Mouse (Mus musculus) layer of hippocampus, adult 9-11 months (tissue): ENCODE measurements around the gene Olfr1390.
"Not testable (repeated sequence)": the region's sequence is repeated elsewhere in the genome, so short reads cannot be mapped to it uniquely, and the experiment has no call there.

Source experiments
- DNase-seq: peaks from one replicate; pipeline ENCODE4 v3.0.0; 2022

The Olfr1390 gene

DNA sequence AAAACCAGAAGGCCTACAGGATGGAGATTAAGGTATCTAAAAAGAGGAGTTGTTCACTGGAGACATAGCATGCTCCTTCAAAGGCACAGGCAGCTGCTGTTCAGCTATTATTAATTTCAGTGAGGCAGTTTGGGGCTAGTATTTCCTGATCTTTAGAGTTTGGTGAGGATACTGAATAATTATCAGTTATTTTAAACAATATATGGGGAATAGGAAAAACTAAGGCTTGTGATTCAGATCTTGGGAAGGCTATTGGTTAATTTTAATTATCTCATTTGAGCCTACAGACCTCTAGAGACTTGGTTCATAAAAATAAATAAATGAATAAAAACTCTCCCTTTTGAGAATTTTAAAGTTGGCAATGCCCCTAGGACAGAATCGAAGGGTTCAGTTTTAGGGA is at the start of gene Olfr1390:
TSS of gene Olfr1390 (plus strand) at position 301 of the 400 bp plus-strand sequence.
- no peak for DNase-seq

DNA sequence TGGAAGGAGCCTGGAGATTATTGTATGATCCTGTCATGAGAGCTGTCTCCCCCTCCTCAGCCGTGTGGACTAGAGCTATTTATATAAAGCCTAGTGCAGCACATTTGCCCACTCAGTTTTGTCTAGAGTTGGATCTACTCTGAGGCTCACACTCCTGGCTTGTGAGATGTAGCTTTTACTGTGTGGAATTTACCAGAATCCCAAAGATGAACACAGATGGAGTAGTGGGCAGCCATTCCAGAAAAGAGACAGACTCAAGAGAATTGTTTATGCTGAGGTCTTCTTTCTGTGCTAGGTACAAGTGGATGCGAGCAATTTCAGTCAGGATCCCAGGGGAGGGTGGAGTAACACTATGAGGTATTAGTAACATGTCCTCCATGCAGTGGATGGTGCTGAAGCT is 47.7 kb upstream of the Olfr1390 start:
- DNase-seq, result no peak

DNA sequence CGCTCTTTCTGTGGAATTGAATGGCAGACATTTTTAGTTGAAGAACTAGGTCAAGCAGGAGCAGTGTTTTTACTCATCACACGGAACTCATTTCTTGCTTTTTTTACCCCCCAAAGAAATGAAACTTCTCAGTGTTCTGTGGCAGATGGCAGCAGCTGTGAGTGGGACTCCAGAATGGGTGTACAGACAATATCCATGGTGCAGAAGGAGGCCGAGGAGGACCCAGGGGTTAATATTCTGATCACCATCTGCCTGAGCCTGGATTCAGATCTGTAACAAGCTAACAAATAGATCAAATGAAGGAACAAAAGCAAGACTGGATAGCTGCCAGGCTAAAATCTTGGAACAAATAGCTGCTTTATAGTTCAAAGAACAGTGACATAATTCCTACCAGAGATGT is 42.2 kb upstream of the Olfr1390 start:
- peak; percentile 58 for DNase-seq

DNA sequence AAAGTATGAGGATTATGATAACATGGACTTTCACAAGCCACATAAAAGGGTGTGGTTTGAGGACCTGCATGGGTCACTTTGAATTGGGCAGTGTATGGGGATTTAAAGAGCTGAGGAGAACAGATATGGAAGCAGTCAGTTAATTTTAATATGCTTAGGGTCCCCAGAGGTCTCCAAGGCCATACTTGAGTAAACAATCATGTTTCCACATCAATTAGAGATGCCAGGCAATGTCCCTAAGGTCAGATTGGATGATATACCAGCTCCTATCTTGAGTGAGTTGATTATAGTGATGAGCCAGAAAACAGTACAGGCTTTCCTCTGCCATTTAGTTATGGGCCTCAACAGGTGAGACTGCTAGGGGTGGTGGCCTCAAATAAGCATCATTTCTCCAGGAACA is 30.5 kb upstream of the Olfr1390 start, which contains the start of gene Olfr10:
TSS of gene Olfr10 (plus strand) at position 301 of the 400 bp plus-strand sequence.
- DNase-seq, result no peak

DNA sequence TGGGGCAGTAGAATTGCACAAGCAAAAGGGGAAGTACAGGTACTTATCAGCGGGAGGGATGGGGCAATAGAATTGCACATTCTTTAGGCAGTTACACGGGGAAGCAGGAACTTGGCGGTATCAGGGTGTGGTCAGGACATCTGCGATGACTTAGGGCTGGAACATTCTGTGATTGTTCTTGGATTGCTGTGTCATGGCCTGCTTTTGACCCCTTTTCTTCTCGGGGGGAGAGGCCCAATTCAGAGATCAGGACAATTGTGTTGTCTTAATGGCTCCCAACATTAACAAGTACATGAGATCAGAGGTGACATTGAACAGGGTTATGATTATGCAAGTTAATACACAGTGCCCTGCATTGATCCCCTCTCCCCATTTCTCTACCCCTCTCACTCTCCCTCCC is 26.4 kb upstream of the Olfr1390 start:
- not testable (repeated sequence) for DNase-seq

DNA sequence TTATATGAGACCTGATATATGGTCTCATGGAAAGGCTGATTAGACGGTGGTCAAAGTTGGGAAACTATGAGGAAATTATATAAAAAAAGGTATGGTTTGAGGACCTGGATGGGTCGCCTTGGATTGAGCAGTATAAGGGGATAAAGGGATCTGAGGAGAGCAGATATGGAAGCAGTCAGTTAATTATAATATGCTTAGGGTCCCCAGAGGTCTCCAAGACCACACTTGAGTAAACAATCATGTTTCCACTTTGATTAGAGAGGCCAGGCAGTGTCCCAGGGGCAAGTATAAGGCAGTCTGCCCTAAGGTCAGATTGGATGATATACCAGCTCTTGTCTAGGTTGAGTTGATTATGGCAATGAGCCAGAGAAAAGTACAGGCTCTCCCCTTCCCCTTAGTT is 12.5 kb upstream of the Olfr1390 start, which contains the start of gene Olfr1391:
TSS of gene Olfr1391 (plus strand) at position 301 of the 400 bp plus-strand sequence.
- DNase-seq, result no peak

DNA sequence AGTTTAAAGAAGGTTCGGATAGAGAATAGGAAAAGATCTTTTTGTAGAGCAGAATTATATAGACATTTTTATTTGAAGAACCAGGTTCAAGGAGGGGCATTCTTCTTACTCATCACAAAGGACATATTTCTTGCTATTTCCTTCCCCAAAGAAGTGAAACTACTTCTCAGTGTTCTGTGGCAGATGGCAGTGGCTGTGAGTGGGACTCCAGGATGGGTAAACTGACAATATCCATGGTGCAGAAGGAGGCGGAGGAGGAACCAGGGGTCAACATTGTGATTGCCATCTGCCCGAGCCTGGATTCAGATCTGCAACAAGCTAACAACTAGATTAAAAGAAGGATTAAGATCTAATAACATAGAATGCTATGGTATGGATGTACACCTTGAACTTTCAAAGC is 8.3 kb upstream of the Olfr1390 start:
- DNase-seq, result peak; percentile 9

DNA sequence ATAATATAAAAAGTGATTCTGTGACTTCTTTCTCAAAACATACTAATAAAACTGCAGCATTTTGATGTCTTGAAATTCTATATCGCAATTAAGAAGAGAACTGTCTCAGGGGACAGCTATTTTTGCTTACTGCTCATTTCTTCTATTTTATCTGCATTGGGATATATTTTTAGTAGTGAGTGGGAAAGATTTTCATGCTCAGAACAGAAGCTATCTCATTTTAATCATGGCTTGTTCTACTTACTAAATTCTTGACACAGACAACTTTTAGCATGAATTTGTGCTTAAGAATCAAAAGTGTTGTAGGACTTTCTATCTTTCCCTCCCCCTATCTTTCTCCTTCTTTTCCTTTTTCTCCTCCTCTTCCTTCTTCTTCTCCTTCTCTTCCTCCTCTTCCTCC is 5.3 kb upstream of the Olfr1390 start:
- DNase-seq, result no peak

DNA sequence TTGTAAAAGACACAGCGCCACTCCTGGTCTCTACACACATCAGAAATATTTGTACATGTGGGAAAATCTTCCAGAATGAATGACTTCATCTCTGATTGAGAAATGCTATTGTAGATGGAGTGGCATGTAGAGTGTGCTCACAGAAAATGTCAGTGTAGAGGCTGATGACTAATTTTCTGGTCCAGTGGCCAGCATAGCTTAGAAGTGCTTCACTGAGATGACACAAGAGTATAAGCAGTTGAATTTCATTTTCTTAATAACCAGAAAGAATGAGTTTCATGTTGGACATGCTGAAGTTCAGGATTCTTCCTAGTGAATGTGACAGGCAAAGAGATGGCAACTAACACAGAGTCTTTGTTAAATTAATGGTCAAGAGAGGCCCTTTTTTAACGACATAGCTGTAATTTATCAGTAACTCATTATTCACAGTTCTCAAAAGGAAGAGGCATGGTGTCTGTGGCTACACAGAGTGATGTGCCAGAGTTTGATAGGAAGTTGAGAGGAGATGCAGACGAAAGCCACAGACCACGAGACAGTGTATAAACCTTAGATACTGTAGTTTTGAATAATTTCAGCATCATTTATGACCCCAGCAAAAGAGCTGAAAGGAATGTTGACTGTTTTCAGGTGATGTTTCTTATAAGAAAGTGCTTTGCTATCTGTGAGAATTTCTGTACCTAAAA is 2.3 kb downstream of the Olfr1390 start:
- no peak for DNase-seq

DNA sequence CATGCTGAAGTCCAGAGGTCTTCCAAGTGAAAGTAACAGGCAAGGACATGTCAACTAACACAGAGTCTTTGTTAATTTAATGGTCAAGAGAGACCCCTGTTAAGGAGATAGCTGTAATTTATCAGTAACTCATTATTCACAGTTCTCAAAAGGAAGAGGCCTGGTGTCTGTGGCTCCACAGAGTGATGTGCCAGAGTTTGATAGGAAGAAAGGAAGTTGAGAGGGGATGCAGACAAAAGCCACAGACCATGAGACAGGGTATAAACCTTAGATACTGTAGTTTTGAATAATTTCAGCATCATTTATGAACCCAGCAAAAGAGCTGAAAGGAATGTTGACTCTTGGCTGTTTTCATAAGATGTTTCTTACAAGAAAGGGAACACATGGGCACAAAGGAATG is 48.1 kb downstream of the Olfr1390 start:
- no peak for DNase-seq

DNA sequence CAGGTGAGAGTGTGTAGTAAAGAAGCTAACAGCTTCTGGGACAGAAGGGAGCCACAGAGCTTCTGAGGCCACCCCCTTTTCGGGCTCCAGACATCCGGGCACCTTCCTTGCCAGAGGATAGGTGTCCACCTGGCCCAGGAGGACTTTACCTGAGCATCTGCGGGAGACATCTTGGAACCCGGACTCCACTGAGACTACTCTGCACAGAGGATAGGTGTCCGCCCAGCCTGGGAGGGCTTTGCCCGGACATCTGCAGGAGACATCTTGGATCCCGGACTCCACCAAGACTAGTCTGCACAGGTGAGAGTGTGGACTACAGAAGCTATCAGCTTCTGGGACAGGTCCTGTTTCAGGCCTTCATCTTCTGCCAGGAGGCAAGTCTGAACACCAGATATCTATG is 51.1 kb downstream of the Olfr1390 start:
- DNase-seq, result not testable (repeated sequence)
